Mouse (Mus musculus) spleen, adult 2 months (tissue): ENCODE measurements at regions not wholly inside any gene's neighbourhood (a gene's known extent, or its start where the extent isn't known, plus 50 kb on each side); places are given as distances from the start of the nearest gene placed in this dataset.

Source experiments
- CTCF ChIP-seq: fragments of 200-500 bp; IDR thresholded peaks from 2 replicates; pipeline ENCODE4 v1.5.1; 2011; ENCODE audit warnings: mild to moderate bottlenecking, inconsistent platforms; ENCODE audit not compliant: insufficient read depth, insufficient read length, insufficient replicate concordance; ENCODE audit errors: extremely low read depth
- POLR2A ChIP-seq: fragments of 200-500 bp; IDR thresholded peaks from 2 replicates; pipeline ENCODE4 v1.6.1; 2011; ENCODE audit warnings: low read depth, low read length, inconsistent platforms

DNA sequence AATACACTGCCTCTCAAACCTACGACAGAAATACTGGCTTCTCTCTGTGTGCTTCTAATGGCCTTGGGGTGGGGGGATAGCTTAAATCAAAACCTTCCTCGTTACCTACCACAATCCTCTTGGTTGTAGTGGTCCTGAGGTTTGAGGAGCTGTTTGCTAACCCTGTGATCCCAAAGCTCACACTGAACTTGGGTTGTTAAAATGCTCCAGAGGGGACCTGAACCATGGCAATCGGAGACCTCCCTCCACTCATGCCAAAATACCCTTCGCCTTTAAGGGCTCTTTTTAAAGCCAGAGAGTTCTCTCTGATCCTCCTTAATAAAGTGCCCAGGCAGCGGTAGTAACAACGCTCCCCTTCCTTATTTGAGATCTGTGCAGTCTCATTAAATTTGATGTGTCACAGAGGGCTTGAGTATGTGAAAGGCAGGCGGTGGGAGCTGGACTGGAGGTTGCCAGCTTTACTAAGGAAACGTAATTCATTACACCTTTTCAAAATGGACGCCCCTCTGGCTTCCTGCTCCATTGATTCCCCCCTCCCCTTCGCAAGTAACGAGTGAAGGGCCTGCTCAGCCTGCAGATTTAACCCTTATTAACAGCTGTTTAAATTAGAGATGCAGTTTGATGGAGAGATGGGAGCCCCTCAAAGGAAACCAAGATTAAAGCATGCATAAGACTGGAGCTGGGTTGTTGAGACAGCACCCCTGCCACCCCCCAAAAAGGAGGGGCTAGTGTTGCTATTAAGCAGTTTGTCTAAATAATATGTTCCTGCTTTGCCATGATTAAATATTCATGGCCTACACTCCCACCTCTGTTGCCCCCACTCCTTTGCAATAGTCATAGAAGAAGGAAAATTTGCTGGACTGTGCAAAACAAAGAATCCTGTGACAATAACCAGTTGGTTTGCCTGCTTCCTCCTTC, 289.4 kb downstream of the Sorl1 start:
- no peak for TF ChIP-seq CTCF
- no peak for TF ChIP-seq POLR2A
